11 mouse cellular contexts compared by ENCODE assay signal in the genomic region with DNA sequence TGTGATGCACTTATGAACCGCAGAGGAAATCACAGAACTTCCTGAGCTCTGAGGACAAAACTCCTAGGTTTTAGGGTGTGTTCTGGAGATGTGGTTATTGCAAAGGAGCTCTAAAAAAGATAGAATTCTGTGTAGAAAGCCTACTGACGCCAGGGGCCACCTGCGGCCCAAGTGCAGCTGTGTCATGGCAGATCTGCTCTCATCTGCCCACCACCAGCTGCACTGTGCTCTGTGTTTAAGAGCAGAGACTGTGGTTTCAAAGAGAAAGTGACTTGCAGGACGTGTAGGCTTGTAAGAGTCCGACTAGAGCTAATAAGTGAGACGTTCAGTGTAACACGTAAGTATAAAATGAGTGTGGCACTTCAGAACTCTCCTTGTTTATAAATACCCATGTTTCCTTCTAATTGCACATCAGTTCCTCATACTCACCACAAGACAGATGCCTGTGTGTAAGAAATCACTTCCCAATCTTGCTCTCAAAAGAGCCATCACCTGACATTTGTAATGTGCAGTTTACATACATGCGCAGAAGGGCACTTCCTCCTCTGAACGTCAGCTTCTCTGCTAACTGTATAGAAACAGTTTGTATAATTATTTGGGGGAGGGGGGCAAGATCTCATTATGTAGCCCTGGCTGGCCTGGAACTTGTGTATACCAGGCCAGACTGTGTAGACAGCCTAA.
DNase-seq lines count a peak whose midpoint lies in the region; TF ChIP-seq lines count a peak whose summit lies in the region.
"Had no signal": no experiment of that assay in that cellular context is flagged by ENCODE, and none has a peak within 500 bp of the region (broad histone marks: within the 10 kb centered on the region; RNA-seq: fewer than 3 reads in every experiment).

No protein-coding gene starts in this region.

- peaks cover 3% of the 10 kb centered on the region; the same call in 1 of the 2 replicates for H3K4me1 ChIP-seq in bone marrow, adult 2 months (ENCODE audit: control insufficient read depth, insufficient read depth, low read length)

- no peak for TF ChIP-seq POLR2A in bone marrow, adult 2 months (IDR thresholded peaks at IDR 0.05; ENCODE audit: borderline replicate concordance, control insufficient read depth, low read depth, low read length)

- H3K27ac ChIP-seq in bone marrow, adult 2 months (ENCODE audit: control insufficient read depth, insufficient read depth, low read depth, low read length, poor library complexity): peak overlapping the region; percentile 82
- H3K27ac ChIP-seq: heart, embryonic 15.5 days; hindbrain, embryonic 14.5 days had no signal

- no peak overlapping the region for H3K4me3 ChIP-seq in bone marrow, adult 2 months (replicated peaks; ENCODE audit: control insufficient read depth, low read depth, low read length)
- H3K4me3 ChIP-seq: heart, embryonic 15.5 days had no signal

- WGBS in bone marrow, adult 2 months: 9% methylated on average over 9 of the region's 9 CpGs

- TF ChIP-seq CTCF in bone marrow, adult 2 months (IDR thresholded peaks at IDR 0.05; ENCODE audit: control insufficient read depth, insufficient read depth, low read length): no peak

- DNase-seq in spleen, postnatal 36 days (ENCODE audit: low spot score in 2 of 2): peak; percentile 61 to 70
- no peak for DNase-seq in spleen, postnatal 14 days (ENCODE audit: low spot score in 2 of 2)
- peak; percentile 57 for DNase-seq in lung, postnatal 36 days
- peak; percentile 16 for DNase-seq in thymus, postnatal 4 days
- DNase-seq in left cerebral cortex, adult 8-10 months (ENCODE audit: low spot score in 2 of 2): no peak
- DNase-seq in cerebellum, adult 11-12 months: no peak
- DNase-seq: kidney, adult 2 months; midbrain, embryonic 14.5 days had no signal

Comparison
In these comparisons a context has a peak if more than half of its experiments do, and no peak if none do; other contexts are left out.
1. DNase-seq: peak in spleen, postnatal 36 days (2 of 2), lung, postnatal 36 days (single experiment) and thymus, postnatal 4 days (single experiment); none in spleen, postnatal 14 days (0 of 2), left cerebral cortex, adult 8-10 months (0 of 2) and cerebellum, adult 11-12 months (single experiment).